Mouse (Mus musculus) thymus, adult 2 months (tissue): ENCODE measurements around the gene Ptprg.

Source experiments
- CTCF ChIP-seq: fragments of 200-500 bp; IDR thresholded peaks from 2 replicates; pipeline ENCODE4 v1.5.1; 2012; ENCODE audit warnings: mild to moderate bottlenecking, control low read depth, low read length, moderate library complexity, borderline replicate concordance; ENCODE audit not compliant: control insufficient read depth, poor library complexity, insufficient read depth; ENCODE audit errors: extremely low read depth
- POLR2A ChIP-seq: fragments of 200-500 bp; IDR thresholded peaks from 2 replicates; pipeline ENCODE4 v1.6.1; 2012; ENCODE audit warnings: mild to moderate bottlenecking, low read length, control low read depth, moderate library complexity; ENCODE audit not compliant: control insufficient read depth, poor library complexity, insufficient read depth; ENCODE audit errors: extremely low read depth

- TF ChIP-seq POLR2A = no peak
- no peak for TF ChIP-seq CTCF
Observed at GRCm38 (mm10) chr14:11578492-11578967, 25.2 kb downstream of the Ptprg start.
